Mouse (Mus musculus) spleen, adult 2 months (tissue): ENCODE measurements around the gene Dusp11. TPM values are rescaled to one million over a fixed set of nuclear protein-coding genes. Genes with fewer than 3 reads are reported as not detected.
"Not testable (repeated sequence)": the region's sequence is repeated elsewhere in the genome, so short reads cannot be mapped to it uniquely, and the experiment has no call there.

ENCODE experiments used
- DNase-seq, 2 experiments: peaks; one replicate each; pipeline versions ENCODE4 v3.0.0 to v3.0.0-alpha.2; 2012 to 2021; ENCODE audit warnings: low spot score in 2 of 2, low read depth in 1 of 2
- H3K27ac ChIP-seq: fragments of 200-500 bp; 2 replicates; pipeline ENCODE4 v1.5.1; 2012; ENCODE audit warnings: low read length, inconsistent platforms; ENCODE audit not compliant: insufficient read depth
- H3K27me3 ChIP-seq: fragments of 200-500 bp; 2 replicates; pipeline ENCODE4 v1.6.1; 2012; ENCODE audit warnings: mild to moderate bottlenecking, moderate library complexity, low read length, inconsistent platforms; ENCODE audit not compliant: control insufficient read depth, insufficient read depth
- H3K36me3 ChIP-seq: fragments of 200-500 bp; 2 replicates; pipeline ENCODE4 v1.6.1; 2012; ENCODE audit warnings: mild to moderate bottlenecking, low read length, inconsistent platforms; ENCODE audit not compliant: control insufficient read depth, insufficient read depth
- H3K4me1 ChIP-seq: fragments of 200-500 bp; 2 replicates; pipeline ENCODE4 v1.6.1; 2011; ENCODE audit warnings: inconsistent platforms; ENCODE audit not compliant: control insufficient read depth, insufficient read depth, insufficient read length
- H3K4me3 ChIP-seq: fragments of 200-500 bp; 2 replicates; pipeline ENCODE4 v1.5.1; 2011; ENCODE audit warnings: mild to moderate bottlenecking, inconsistent platforms; ENCODE audit not compliant: insufficient read depth, insufficient read length; ENCODE audit errors: extremely low read depth
- CTCF ChIP-seq: fragments of 200-500 bp; IDR thresholded peaks from 2 replicates; pipeline ENCODE4 v1.5.1; 2011; ENCODE audit warnings: mild to moderate bottlenecking, inconsistent platforms; ENCODE audit not compliant: insufficient read depth, insufficient read length, insufficient replicate concordance; ENCODE audit errors: extremely low read depth
- POLR2A ChIP-seq: fragments of 200-500 bp; IDR thresholded peaks from 2 replicates; pipeline ENCODE4 v1.6.1; 2011; ENCODE audit warnings: low read depth, low read length, inconsistent platforms
- WGBS: fragments of 180-500 bp; shearing (Covaris S2); methylation state at CpG from one replicate; pipeline ENCODE4 v1.1.7; 2018; 5-methylcytosine and 5-hydroxymethylcytosine counted together
- polyA plus RNA-seq: library from polyadenylated mRNA; depleted of rRNA; stranded (reverse); fragments of >200 nt; gene quantifications from 2 replicates; pipeline ENCODE4 v1.2.3, GENCODE M21; 2012; rRNA removed

Dusp11 gene
- polyA plus RNA-seq: 21.3 and 25.7 TPM in 2 replicates

GRCm38 (mm10) chr6:85961101-85962091 is at the start of gene Dusp11:
Gene Dusp11, minus strand, starts transcription at chr6:85961667.
- TF ChIP-seq POLR2A: peak; percentile 81
- no peak for TF ChIP-seq CTCF
- Histone ChIP-seq H3K27me3 (no peaks in the 10 kb centered on the region), H3K27ac (peak within 1 kb of the TSS; percentile 97), H3K36me3 (peaks cover 6% of the 10 kb centered on the region), H3K4me3 (peak within 1 kb of the TSS; percentile 91), H3K4me1 (peaks cover 5% of the 10 kb centered on the region)
- peak; percentile 84 to 90 for DNase-seq
- WGBS: under 1% methylated on average over 70 of the region's 70 CpGs

GRCm38 (mm10) chr6:86009980-86010379 is 48.5 kb upstream of the Dusp11 start:
- no peaks in the 10 kb centered on the region for H3K36me3 ChIP-seq
- H3K4me1 ChIP-seq: no peaks in the 10 kb centered on the region
- DNase-seq: peak in 1 of 2 experiments; percentile 41
- no peak overlapping the region for H3K27ac ChIP-seq
- TF ChIP-seq CTCF (peak; percentile 63; the same call in 1 of the 2 replicates), POLR2A (no peak)
- no peaks in the 10 kb centered on the region for H3K27me3 ChIP-seq
- H3K4me3 ChIP-seq: no peak overlapping the region
- 52% methylated on average over 4 of the region's 4 CpGs for WGBS

GRCm38 (mm10) chr6:86004271-86005148 is 43.0 kb upstream of the Dusp11 start:
- Histone ChIP-seq H3K27ac (no peak overlapping the region), H3K4me3 (no peak overlapping the region), H3K36me3 (no peaks in the 10 kb centered on the region), H3K4me1 (no peaks in the 10 kb centered on the region; the same call in 1 of the 2 replicates), H3K27me3 (no peaks in the 10 kb centered on the region)
- WGBS: 12% methylated on average over 18 of the region's 18 CpGs
- DNase-seq: peak; percentile 69 to 74
- TF ChIP-seq POLR2A: no peak
- TF ChIP-seq CTCF: peak; percentile 94

GRCm38 (mm10) chr6:86003405-86003925 is 42.0 kb upstream of the Dusp11 start:
- DNase-seq: no peak
- H3K4me1 ChIP-seq: no peaks in the 10 kb centered on the region; the same call in 1 of the 2 replicates
- H3K27ac ChIP-seq: no peak overlapping the region
- H3K36me3 ChIP-seq: no peaks in the 10 kb centered on the region
- WGBS: 82% methylated on average over 18 of the region's 18 CpGs
- no peak overlapping the region for H3K4me3 ChIP-seq
- peak; percentile 19; the same call in 1 of the 2 replicates for TF ChIP-seq CTCF
- TF ChIP-seq POLR2A: no peak
- H3K27me3 ChIP-seq: no peaks in the 10 kb centered on the region

- WGBS: 85% methylated on average over 5 of the region's 5 CpGs
- H3K4me1 ChIP-seq, H3K36me3 ChIP-seq: not testable (repeated sequence)
Observed at GRCm38 (mm10) chr6:85990774-85991173, 29.3 kb upstream of the Dusp11 start.

GRCm38 (mm10) chr6:85989570-85989969 is 28.1 kb upstream of the Dusp11 start:
- not testable (repeated sequence) for H3K4me1 ChIP-seq, H3K4me3 ChIP-seq, H3K36me3 ChIP-seq, H3K27ac ChIP-seq, DNase-seq, H3K27me3 ChIP-seq
- WGBS: 82% methylated on average over 5 of the region's 5 CpGs

More at GRCm38 (mm10) chr6:85990774-85991173, 29.3 kb upstream of the Dusp11 start:
- not testable (repeated sequence) for H3K27me3 ChIP-seq, H3K27ac ChIP-seq, H3K4me3 ChIP-seq, DNase-seq
